Mouse (Mus musculus) NIH3T3 (cell line): ENCODE measurements around the gene Tcf12.

ENCODE experiments used
- DNase-seq: peaks from one replicate; pipeline ENCODE4 v3.0.0-alpha.2; 2012; ENCODE audit warnings: low read depth

The Tcf12 gene

DNA sequence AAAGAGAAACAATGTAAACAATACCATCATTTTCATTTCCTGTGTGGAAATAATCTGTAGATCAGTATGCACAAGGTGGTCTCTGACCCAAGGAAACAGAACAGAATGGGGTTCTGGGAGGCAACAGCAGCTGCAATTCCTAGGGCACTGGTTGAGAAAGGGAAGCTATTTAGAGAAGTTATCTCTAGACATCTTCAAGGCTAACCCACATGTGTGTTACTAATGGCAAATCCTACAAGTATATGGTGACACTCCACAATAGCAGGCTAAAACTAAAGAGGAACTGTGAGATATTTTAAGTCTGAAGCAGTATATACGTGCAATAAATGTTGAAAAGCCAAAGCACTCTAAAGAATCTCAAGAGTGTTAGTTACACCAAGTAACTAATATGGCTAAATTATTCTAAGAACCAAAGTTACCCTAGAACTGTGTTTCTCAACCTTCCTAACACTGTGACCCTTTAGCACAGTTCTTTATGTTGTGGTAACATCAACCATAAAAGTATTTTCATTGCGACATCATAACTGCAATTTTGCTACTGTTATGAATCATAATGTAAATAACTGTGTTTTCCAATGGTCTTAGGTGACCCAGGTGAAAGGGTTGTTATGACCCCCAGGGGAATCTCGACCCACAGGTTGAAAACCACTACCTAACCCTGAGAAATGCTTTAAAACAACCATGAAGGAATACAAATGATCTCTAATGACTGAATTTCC, 22.6 kb downstream of the Tcf12 start:
- DNase-seq = peak; percentile 14

DNA sequence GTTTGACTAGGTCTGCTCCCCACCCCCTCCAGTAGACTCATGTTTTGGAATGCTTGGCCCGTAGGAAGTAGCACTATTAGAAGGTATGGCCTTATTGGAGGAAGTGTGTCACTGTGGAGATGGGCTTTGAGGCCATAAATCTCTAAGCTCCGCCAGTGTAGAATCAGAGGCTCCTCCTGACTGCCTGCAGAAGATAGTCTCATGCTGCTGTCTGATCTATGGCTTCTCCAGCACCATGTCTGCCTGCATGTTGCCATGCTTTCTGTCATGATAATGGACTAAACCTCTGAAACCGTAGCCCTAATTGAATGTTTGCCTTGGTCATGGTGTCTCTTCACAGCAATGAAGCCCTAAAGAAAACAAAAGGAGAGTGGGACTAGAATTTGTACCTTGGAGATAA, 26.7 kb downstream of the Tcf12 start:
- no peak for DNase-seq

DNA sequence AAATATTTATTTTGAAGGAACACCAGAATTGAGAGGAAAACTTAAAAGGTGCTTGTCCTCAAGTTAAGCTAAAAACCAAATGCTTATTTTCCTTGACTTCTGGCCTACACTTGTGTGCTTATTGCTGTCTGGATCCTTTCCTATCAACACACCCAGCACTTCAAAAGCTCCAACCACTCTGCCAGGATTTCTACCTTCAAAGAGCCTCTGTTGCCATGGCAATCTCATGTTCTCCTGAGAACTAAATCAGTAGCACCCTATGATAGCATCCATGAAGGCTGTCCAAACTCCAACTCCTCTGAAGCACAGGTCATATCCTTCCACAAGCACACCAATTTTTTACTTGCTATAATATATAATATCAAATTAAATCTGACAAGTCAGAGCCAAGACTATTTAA, 27.5 kb downstream of the Tcf12 start:
- DNase-seq = no peak

DNA sequence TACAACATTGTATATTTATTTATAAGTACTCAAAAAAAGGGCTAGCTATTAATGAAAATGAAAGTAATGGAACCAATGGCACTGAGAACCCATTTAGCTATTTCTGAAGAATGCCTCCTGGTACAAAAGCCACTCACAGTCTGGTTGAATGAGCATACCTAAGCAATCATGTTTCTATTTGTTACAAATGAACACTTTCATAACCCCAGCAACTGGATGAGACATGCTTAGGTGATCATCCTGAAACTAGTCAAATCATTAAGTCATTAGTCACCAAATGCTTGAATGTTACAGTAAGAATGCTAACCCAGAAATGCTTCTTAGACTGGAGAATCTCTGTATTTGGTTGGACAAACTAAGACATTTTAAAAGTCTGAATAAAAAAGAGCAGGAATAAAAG, 35.5 kb downstream of the Tcf12 start:
- DNase-seq = no peak

DNA sequence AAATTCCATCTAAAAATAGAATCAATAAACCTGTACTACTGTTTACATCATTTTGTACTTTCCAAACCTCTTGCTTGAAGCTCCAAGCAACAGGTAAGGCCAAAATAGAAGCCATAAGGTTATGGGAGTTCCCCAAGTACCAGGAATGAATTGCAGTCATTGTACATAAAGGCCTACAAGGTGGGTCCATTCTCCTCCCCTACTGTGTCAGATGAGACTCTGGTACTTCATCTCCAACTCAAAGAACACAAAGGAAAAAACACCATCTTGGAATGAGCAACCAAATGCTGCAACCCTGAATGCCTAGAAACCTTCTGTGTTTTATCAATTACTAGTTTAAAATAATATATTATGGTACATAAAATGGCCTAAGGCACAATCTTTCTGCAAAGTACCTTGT, 45.5 kb downstream of the Tcf12 start:
- no peak for DNase-seq

DNA sequence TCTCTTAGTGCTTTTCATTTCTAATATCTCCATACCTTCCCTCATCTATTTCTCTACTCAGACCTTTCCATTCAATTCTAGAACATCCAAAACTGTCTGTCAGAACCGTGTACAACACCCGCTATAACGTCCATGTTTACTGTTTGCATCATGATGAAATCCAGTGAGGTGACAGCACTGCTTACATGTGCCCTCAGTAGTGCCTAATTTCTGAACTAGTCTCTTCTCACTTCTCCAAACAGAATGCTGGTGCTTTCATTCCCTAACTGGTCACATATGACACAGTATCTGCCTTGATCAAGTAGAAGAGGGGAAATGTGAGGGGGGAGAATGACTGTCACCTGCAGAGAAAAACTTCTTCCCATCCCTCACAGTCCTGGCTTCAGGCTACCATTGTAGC, 58.5 kb downstream of the Tcf12 start:
- no peak for DNase-seq

DNA sequence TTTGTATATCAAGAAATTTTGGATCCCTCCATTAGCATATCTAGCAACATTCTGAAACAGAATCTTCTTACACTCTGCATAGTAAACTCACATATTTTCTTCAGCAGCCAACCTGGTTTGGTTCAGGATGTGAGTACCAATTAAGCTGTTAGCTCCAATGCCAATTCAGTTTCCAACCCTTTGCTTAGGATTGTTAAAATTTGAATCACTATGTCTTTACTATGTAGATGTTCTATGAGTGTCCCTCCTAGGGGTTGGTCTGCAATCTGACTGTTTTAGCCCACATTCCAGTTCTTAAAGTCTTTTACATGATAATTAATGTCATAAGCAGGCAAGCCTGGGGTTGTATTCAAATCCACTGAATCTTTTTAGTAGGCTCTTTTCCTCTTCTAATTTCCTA, 71.5 kb downstream of the Tcf12 start:
- no peak for DNase-seq

DNA sequence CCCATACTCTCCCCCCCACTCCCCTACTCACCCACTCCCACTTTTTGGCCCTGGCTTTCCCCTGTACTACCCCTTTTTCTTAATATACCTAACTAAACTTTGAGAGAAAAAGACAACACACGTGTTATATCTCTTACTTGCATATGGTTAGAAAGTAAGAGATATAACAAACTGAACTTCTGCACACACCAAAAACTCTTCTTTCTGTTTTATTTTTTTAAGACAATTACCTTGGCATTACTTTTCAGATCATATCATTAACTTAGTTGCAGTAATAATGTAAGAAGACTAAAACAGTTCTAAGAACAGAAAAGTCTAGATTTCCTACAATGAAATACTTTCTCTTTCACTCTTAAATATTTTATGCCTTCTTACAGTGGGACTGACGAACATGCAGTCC, 72.3 kb downstream of the Tcf12 start:
- no peak for DNase-seq

DNA sequence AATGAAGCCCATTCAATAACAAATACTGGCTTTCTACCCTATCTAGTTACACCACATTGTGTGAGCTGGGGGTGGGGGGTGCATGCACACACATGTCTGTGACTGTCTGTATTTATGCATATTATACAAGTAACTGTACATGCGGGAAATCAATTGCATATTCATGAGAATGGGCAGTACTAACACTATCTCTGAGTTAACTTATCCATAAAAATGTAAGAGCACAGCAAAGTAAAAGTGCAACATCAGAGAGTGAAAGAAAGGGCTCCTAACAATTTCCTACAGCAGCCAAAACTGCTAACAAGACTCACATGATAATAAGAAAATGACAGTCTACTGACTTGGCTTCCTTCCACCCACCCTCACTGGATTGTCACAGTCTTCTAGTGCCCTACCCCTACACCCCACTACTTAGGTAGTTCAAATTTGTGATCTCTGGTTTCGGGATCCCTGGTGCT, 74.6 kb downstream of the Tcf12 start:
- DNase-seq = no peak

DNA sequence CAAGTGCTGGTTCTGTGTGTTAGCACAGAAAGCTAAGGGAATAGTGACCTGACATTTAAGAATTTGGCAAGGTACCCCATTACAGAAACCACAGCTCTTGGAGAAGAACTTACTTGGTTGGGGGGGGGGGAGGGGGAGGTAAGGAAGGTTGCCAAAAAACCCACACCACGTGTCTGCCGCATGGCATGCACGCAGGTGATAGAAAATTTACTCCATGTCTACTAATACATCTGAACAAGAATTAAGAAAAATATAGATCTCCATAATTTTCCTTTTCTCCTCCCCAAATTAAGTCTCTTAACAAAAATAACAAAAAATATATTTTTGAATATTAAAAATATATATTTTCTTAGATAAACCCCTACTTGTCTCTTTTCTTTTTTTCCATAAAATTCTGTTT, 75.4 kb downstream of the Tcf12 start:
- no peak for DNase-seq

DNA sequence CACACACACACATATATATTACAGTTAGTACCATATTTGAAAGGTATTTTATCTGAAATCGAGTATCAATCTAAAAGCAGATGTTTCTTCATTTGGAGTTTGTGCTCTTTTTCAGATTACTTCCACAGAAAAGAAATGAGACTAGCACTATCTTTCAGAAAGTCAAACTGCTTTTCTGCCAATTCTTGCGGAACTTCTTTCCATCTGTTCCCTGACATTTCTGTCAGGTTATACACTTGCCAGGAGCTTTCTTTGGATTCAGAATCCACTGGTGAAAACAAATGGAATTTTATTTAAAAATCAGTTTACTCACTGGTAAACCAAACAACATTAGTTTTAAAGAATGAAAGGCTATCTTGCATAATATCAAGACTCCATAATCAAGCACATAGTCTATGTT, 78.4 kb downstream of the Tcf12 start:
- DNase-seq = no peak

DNA sequence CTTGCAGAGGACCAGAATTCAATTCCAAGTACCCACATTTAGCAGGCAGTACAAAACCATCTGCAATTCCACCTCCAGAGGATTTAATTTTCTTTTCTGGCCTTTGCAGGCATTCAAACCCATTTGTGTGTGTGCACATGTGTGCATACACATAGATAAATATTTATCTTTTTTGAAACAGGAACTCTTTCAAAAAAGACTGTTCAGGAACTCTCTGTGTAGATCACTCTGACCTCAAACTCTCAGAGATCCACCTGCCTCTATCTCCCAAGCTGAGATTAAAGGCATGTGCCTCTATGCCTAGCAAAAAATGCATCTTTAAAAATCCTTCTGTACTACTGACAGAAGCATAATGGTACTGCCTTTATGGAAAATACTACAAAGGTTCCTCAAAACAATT, 81.4 kb downstream of the Tcf12 start:
- DNase-seq = no peak

DNA sequence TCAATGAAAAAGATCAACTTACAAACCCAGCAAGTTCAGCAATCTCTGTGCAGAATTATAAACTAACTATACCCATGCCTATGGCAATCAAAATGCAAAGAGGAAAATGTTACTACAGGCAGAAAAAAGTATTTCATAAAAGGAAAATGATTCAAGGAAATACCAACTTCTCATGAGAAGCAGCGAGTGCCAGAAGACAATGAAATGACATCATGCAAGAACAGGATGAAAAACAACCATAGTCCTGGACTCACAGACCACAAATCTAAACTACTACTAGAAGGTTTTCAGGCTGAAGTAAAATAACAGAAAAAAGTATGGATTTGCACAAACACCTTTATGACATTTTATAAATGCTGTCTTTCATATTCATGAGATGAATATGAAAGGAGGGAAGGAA, 82.1 kb downstream of the Tcf12 start:
- peak; percentile 13 for DNase-seq

DNA sequence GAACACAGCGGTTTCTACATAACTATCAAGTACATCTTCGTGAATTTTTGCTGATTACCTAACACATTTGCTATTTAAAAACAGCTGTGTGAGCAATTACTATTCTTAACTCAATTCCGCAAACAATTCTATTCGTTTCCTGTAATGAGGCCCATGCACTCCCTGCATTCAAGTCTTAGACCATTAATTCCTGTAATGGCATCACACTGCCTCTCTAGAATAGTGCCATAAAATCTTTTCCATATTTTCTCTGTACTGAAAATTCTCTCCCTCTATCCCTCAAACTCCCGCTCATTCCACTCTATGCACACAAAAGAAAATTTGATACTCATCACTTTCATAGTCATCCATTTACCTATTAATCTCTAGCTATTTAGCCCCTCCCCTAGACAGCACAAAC, 88.4 kb downstream of the Tcf12 start:
- no peak for DNase-seq

DNA sequence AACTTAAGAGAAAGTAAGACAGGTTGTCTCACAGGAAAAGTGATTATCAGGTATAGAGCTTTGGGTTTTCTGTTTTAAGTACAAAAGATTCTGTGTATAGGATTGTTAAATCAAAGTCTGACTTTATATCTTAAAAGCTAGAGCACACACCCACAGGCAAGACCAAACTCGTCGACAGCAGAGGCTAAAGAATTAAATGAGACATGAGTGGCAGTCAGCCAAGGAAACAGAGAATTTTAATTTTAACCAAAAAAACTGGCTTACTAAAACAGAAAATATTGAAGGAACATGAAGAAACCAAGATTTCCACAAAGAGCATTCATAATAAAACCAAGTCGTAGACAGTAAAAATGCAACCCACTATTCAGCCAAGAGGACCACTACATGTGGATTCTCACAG, 90.2 kb downstream of the Tcf12 start:
- DNase-seq = peak; percentile 60

DNA sequence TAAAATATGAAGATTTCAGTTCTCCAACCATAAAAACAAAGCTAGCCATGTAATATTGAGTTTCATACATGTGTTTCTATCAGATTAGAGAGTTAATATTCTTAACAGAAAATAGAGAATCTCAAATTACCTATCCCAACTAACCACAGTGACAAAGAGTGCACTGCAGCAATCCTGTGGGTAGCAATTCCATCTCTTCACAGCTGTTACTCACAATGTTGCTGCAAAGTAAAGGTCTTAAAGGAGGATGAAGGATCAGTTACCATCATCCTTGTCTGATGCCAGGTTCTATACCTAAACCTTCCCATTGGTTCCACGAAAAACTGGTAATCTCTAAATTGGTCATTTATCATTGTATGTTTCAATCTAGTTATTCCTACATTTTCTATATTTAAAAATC, 95.7 kb downstream of the Tcf12 start:
- no peak for DNase-seq

DNA sequence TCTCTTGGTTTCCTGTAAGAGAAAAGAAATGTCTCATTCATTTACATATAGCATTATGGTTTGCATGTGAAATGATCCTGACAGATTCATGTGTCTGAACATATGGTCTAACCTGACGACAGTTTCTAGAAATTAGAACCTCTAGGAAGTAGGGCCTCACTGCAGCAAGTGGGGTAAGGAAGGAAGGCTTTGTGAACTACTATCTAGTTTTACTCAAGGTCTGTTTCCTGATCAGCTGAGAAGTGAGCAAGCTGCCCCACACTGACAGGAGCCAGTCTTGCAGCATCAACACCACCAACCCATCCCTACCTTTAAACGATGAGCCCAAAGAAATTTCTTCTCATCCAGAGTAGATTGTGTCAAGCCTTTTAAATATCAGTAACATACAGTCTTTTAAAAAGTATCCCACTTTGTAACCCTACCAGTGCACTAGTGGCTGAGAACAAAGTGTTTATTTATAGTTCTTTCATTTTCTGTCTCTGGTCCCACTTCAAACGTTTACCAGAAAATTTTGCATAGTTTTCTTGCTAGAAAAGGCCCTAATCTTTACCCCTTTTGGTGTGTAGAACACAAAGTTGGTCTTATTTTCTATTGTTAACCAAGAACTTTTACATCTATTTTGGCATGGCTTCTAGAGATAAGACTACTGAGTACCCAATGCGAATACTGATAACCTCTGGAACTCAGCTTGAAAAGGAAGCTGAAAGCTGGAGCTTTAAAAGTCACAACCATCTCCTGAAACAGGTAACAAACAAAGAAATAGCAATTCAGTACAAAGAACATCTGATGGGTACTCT, 96.9 kb downstream of the Tcf12 start:
- no peak for DNase-seq

DNA sequence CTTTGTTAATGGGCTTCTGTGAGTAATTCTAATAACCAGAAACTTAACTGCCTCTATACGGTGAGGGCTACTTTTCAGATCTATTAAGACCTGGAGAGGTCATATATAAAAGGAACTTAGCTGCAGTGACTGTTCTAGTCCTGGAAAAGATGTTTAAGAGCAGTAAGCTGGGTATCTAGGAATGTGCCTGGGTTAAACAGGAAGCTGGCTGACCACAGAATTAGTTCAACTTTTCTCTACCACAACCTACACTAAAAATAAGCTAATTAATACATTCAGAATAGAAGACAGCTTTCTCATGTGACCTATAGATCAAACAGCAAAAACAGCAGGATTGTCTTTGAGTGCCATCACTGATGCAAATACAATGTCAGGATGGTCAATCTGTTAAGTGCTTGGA, 98.1 kb downstream of the Tcf12 start:
- no peak for DNase-seq

DNA sequence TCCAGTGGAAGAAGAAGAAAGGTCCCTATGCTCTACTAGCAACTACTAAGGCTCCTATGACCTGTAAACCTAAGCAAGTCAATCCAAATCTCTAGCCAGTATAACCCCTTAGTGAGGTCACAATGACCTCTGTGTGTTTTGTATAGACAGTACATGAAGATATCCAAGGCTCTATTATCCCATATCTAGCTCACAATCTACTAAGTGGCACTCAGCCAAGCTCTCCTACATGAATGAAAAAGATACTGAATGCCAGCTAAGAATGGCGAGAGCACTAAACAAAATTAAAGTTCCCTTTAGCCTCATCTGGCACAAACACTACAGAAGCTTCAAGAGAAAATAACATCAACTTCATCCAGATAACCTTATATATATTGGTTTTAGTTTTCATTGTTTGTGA, 103.0 kb downstream of the Tcf12 start:
- DNase-seq = no peak

DNA sequence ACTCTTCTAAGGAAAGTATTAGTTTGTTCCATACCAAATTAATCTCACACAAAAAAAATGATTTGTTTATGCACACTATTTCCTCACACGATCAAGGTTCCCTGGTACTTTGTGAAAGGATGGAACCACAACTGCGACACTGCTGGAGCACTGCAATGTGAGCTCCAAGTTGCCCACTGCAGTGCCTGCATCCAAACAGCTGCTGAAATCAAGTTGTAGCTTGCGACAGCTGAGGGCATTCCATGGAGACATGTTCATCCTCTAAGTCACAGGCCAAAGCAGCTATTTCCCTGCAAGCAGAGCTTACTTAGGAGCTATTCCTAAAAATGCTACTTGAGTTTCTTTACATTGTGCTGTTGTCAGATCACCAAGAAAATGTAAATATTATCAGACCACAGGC, 120.5 kb downstream of the Tcf12 start:
- peak; percentile 12 for DNase-seq

DNA sequence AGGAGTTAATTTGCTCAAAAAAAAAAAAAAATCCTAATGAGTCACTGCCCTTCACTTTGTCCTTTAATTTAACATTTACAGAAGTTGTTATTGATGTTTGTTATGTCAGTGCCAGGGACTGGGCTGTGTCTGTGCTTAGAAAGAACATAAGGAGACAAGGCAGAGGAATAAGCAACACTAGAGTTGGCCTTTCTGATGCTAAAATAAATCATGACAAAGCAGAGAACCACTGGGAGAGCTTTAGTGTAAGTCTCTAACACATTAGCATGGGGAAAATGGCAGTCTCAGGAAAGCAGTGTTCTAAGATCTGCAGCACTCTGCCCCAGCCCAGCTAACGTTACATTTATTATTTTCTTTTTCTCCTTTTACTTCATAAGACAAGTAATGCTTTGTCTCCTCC, 121.3 kb downstream of the Tcf12 start:
- DNase-seq = no peak

DNA sequence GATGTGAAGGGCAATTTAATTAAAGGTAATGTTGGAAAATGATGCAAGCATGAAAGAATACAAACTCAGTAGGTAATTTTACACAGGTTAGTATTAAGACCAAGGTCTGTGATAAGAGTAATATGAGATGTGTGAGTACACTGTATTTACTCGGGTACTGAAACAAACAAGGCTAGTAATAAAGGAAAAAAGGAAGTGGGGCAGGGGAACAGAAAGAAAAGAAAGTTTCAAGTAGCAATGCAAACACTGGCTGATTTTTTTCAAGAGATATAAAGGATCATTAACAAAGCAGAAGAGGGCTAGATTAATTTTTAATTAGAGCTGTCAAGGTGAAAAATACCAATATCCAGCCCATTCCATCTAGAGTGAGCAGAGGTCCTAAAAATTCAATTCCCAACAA, 122.0 kb downstream of the Tcf12 start:
- no peak for DNase-seq

DNA sequence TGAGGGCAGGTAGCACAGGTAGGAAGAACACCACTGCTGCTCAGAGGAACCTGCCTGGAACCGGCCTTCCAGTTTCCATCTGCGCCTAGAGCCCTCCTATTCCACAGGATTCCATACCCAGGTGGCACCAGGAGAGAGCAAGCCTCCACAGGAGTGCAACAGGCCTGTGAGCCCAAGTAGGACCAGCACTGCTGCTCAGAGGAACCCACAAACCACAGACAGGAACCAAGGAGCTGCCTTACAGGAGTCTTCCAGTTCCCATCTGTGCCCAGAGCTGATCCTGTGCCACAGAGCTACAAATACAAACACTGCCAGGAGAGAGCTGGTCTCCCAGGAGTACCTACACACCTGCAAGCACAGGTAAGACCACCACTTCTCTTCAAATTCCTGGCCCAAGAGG, 125.0 kb downstream of the Tcf12 start:
- no peak for DNase-seq

DNA sequence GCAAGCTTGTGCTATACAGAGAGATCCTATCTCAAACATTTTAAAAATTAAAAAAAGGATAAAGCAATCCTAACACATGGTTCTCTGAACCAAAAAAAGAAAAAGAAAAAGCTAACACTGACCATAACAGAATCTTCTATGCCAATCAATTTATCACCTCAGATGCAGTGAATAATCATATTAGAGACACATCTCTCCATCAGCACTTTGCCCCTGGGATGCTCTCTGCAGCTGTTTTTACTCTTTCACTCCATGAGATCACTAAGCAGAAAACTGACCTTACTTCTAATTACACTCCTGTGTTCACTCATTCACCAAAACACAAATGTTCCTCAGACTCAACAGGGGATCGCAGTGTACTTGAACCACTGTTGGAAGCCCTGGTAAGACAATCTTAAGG, 128.8 kb downstream of the Tcf12 start:
- DNase-seq = no peak
